Mouse (Mus musculus): Measurements from ENCODE around the gene Gm49337. TPM values are rescaled to one million over a fixed set of nuclear protein-coding genes. Genes with fewer than 3 reads are reported as not detected.
A peak's percentile ranks its signal among the peaks of the same experiment; 100 is the strongest.
"Not testable (repeated sequence)": the region's sequence is repeated elsewhere in the genome, so short reads cannot be mapped to it uniquely, and the experiment has no call there.

Gm49337 gene
- polyA plus RNA-seq, 1 experiment from 2014 or later: not detected

- DNase-seq (ENCODE audit: low spot score) (no peak), ATAC-seq (replicated peaks; ENCODE audit: low FRiP score, low TSS enrichment, low read depth) (no peak)
- Histone ChIP-seq H3K9ac (ENCODE audit: low read length) (peak overlapping the region; percentile 83), H3K4me3 (ENCODE audit: low read depth, low read length) (peak overlapping the region; percentile 78), H3K9me3 (ENCODE audit: control insufficient read depth, low read length) (no peaks in the 10 kb centered on the region), H3K27me3 (replicated peaks; ENCODE audit: control insufficient read depth, insufficient read depth, low read length) (no peaks in the 10 kb centered on the region), H3K4me2 (ENCODE audit: low read length) (peak overlapping the region; percentile 78), H3K36me3 (ENCODE audit: control insufficient read depth, insufficient read depth, low read length) (no peaks in the 10 kb centered on the region), H3K4me1 (replicated peaks; ENCODE audit: control insufficient read depth, insufficient read depth, low read length) (0 out of 2 replicates have a peak, but pooled peaks cover 7% of the 10 kb centered on the region), H3K27ac (ENCODE audit: low read depth) (no peak overlapping the region)
- 9% methylated on average over 6 of the region's 6 CpGs for WGBS
Measured at GRCm38 (mm10) chr4:116222843-116223119, 49.6 kb downstream of the Gm49337 start.

GRCm38 (mm10) chr4:116243377-116243776, 70.2 kb downstream of the Gm49337 start:
- ATAC-seq (replicated peaks; ENCODE audit: low FRiP score, low TSS enrichment, low read depth): no peak
- 77% methylated on average over 3 of the region's 3 CpGs for WGBS

GRCm38 (mm10) chr4:116244240-116244639, 71.1 kb downstream of the Gm49337 start:
- no peak for ATAC-seq (replicated peaks; ENCODE audit: low FRiP score, low TSS enrichment, low read depth)
- H3K9me3 ChIP-seq (ENCODE audit: control insufficient read depth, low read length): no peaks in the 10 kb centered on the region

More at GRCm38 (mm10) chr4:116243377-116243776, 70.2 kb downstream of the Gm49337 start:
- no peak overlapping the region for H3K9ac ChIP-seq (ENCODE audit: low read length)
- no peaks in the 10 kb centered on the region for H3K9me3 ChIP-seq (ENCODE audit: control insufficient read depth, low read length)
- H3K36me3 ChIP-seq (ENCODE audit: control insufficient read depth, insufficient read depth, low read length): no peaks in the 10 kb centered on the region
- no peaks in the 10 kb centered on the region for H3K4me1 ChIP-seq (replicated peaks; ENCODE audit: control insufficient read depth, insufficient read depth, low read length)
- H3K27me3 ChIP-seq (replicated peaks; ENCODE audit: control insufficient read depth, insufficient read depth, low read length): no peaks in the 10 kb centered on the region
- no peak for DNase-seq (ENCODE audit: low spot score)
- no peak overlapping the region for H3K27ac ChIP-seq (ENCODE audit: low read depth)
- no peak overlapping the region for H3K4me2 ChIP-seq (ENCODE audit: low read length)
- H3K4me3 ChIP-seq (ENCODE audit: low read depth, low read length): no peak overlapping the region

GRCm38 (mm10) chr4:116245926-116246325, 72.7 kb downstream of the Gm49337 start:
- not testable (repeated sequence) for H3K4me2 ChIP-seq (ENCODE audit: low read length); H3K27me3 ChIP-seq (replicated peaks; ENCODE audit: control insufficient read depth, insufficient read depth, low read length); H3K36me3 ChIP-seq (ENCODE audit: control insufficient read depth, insufficient read depth, low read length); H3K27ac ChIP-seq (ENCODE audit: low read depth); DNase-seq (ENCODE audit: low spot score); H3K9me3 ChIP-seq (ENCODE audit: control insufficient read depth, low read length); H3K4me3 ChIP-seq (ENCODE audit: low read depth, low read length); ATAC-seq (replicated peaks; ENCODE audit: low FRiP score, low TSS enrichment, low read depth); H3K9ac ChIP-seq (ENCODE audit: low read length); H3K4me1 ChIP-seq (replicated peaks; ENCODE audit: control insufficient read depth, insufficient read depth, low read length)
- 42% methylated on average over 3 of the region's 3 CpGs for WGBS

More at GRCm38 (mm10) chr4:116244240-116244639, 71.1 kb downstream of the Gm49337 start:
- no peak for DNase-seq (ENCODE audit: low spot score)
- H3K4me3 ChIP-seq (ENCODE audit: low read depth, low read length): no peak overlapping the region
- 81% methylated on average over 2 of the region's 2 CpGs for WGBS
- no peaks in the 10 kb centered on the region for H3K36me3 ChIP-seq (ENCODE audit: control insufficient read depth, insufficient read depth, low read length)
- no peak overlapping the region for H3K27ac ChIP-seq (ENCODE audit: low read depth)
- no peaks in the 10 kb centered on the region for H3K4me1 ChIP-seq (replicated peaks; ENCODE audit: control insufficient read depth, insufficient read depth, low read length)
- H3K9ac ChIP-seq (ENCODE audit: low read length): no peak overlapping the region
- H3K27me3 ChIP-seq (replicated peaks; ENCODE audit: control insufficient read depth, insufficient read depth, low read length): no peaks in the 10 kb centered on the region
- no peak overlapping the region for H3K4me2 ChIP-seq (ENCODE audit: low read length)

GRCm38 (mm10) chr4:116249986-116250385, 76.8 kb downstream of the Gm49337 start:
- no peak for DNase-seq (ENCODE audit: low spot score)

GRCm38 (mm10) chr4:116268220-116268619, 95.0 kb downstream of the Gm49337 start:
- peaks cover 19% of the 10 kb centered on the region for H3K36me3 ChIP-seq (ENCODE audit: control insufficient read depth, insufficient read depth, low read length)
- no peaks in the 10 kb centered on the region for H3K9me3 ChIP-seq (ENCODE audit: control insufficient read depth, low read length)
- no peaks in the 10 kb centered on the region for H3K4me1 ChIP-seq (replicated peaks; ENCODE audit: control insufficient read depth, insufficient read depth, low read length)
- no peak for DNase-seq (ENCODE audit: low spot score)
- H3K9ac ChIP-seq (ENCODE audit: low read length): no peak overlapping the region
- 94% methylated on average over 6 of the region's 6 CpGs for WGBS
- H3K27ac ChIP-seq (ENCODE audit: low read depth): no peak overlapping the region
- H3K4me3 ChIP-seq (ENCODE audit: low read depth, low read length): no peak overlapping the region
- H3K27me3 ChIP-seq (replicated peaks; ENCODE audit: control insufficient read depth, insufficient read depth, low read length): no peaks in the 10 kb centered on the region
- H3K4me2 ChIP-seq (ENCODE audit: low read length): no peak overlapping the region
- no peak for ATAC-seq (replicated peaks; ENCODE audit: low FRiP score, low TSS enrichment, low read depth)

More at GRCm38 (mm10) chr4:116249986-116250385, 76.8 kb downstream of the Gm49337 start:
- H3K9me3 ChIP-seq (ENCODE audit: control insufficient read depth, low read length): no peaks in the 10 kb centered on the region
- H3K9ac ChIP-seq (ENCODE audit: low read length): no peak overlapping the region
- H3K4me1 ChIP-seq (replicated peaks; ENCODE audit: control insufficient read depth, insufficient read depth, low read length): no peaks in the 10 kb centered on the region
- no peaks in the 10 kb centered on the region for H3K27me3 ChIP-seq (replicated peaks; ENCODE audit: control insufficient read depth, insufficient read depth, low read length)
- WGBS: 87% methylated on average over 3 of the region's 3 CpGs
- H3K36me3 ChIP-seq (ENCODE audit: control insufficient read depth, insufficient read depth, low read length): no peaks in the 10 kb centered on the region
- no peak overlapping the region for H3K4me2 ChIP-seq (ENCODE audit: low read length)
- no peak overlapping the region for H3K4me3 ChIP-seq (ENCODE audit: low read depth, low read length)
- ATAC-seq (replicated peaks; ENCODE audit: low FRiP score, low TSS enrichment, low read depth): no peak
- no peak overlapping the region for H3K27ac ChIP-seq (ENCODE audit: low read depth)

- no peaks in the 10 kb centered on the region for H3K27me3 ChIP-seq (replicated peaks; ENCODE audit: control insufficient read depth, insufficient read depth, low read length)
- ATAC-seq (replicated peaks; ENCODE audit: low FRiP score, low TSS enrichment, low read depth): no peak
- H3K27ac ChIP-seq (ENCODE audit: low read depth): no peak overlapping the region
- no peaks in the 10 kb centered on the region for H3K9me3 ChIP-seq (ENCODE audit: control insufficient read depth, low read length)
- peaks cover 13% of the 10 kb centered on the region for H3K36me3 ChIP-seq (ENCODE audit: control insufficient read depth, insufficient read depth, low read length)
- H3K4me3 ChIP-seq (ENCODE audit: low read depth, low read length): no peak overlapping the region
- H3K9ac ChIP-seq (ENCODE audit: low read length): no peak overlapping the region
- DNase-seq (ENCODE audit: low spot score): no peak
- no peaks in the 10 kb centered on the region for H3K4me1 ChIP-seq (replicated peaks; ENCODE audit: control insufficient read depth, insufficient read depth, low read length)
- WGBS: 80% methylated on average over 2 of the region's 2 CpGs
- no peak overlapping the region for H3K4me2 ChIP-seq (ENCODE audit: low read length)
Measured at GRCm38 (mm10) chr4:116282211-116282610, 109.0 kb downstream of the Gm49337 start.

GRCm38 (mm10) chr4:116291561-116291960, 118.4 kb downstream of the Gm49337 start:
- no peak overlapping the region for H3K4me2 ChIP-seq (ENCODE audit: low read length)

GRCm38 (mm10) chr4:116293296-116293695, 120.1 kb downstream of the Gm49337 start:
- H3K4me1 ChIP-seq (replicated peaks; ENCODE audit: control insufficient read depth, insufficient read depth, low read length): no peaks in the 10 kb centered on the region
- H3K9ac ChIP-seq (ENCODE audit: low read length): no peak overlapping the region
- peaks cover 41% of the 10 kb centered on the region for H3K36me3 ChIP-seq (ENCODE audit: control insufficient read depth, insufficient read depth, low read length)
- 89% methylated on average over 12 of the region's 12 CpGs for WGBS
- no peak overlapping the region for H3K27ac ChIP-seq (ENCODE audit: low read depth)
- ATAC-seq (replicated peaks; ENCODE audit: low FRiP score, low TSS enrichment, low read depth): no peak
- H3K4me3 ChIP-seq (ENCODE audit: low read depth, low read length): no peak overlapping the region
- no peaks in the 10 kb centered on the region for H3K9me3 ChIP-seq (ENCODE audit: control insufficient read depth, low read length)
- no peak for DNase-seq (ENCODE audit: low spot score)
- H3K27me3 ChIP-seq (replicated peaks; ENCODE audit: control insufficient read depth, insufficient read depth, low read length): no peaks in the 10 kb centered on the region
- H3K4me2 ChIP-seq (ENCODE audit: low read length): no peak overlapping the region

More at GRCm38 (mm10) chr4:116291561-116291960, 118.4 kb downstream of the Gm49337 start:
- Histone ChIP-seq H3K36me3 (ENCODE audit: control insufficient read depth, insufficient read depth, low read length) (peaks cover 48% of the 10 kb centered on the region), H3K27me3 (replicated peaks; ENCODE audit: control insufficient read depth, insufficient read depth, low read length) (no peaks in the 10 kb centered on the region), H3K9ac (ENCODE audit: low read length) (no peak overlapping the region), H3K27ac (ENCODE audit: low read depth) (no peak overlapping the region), H3K4me1 (replicated peaks; ENCODE audit: control insufficient read depth, insufficient read depth, low read length) (no peaks in the 10 kb centered on the region), H3K4me3 (ENCODE audit: low read depth, low read length) (no peak overlapping the region), H3K9me3 (ENCODE audit: control insufficient read depth, low read length) (no peaks in the 10 kb centered on the region)
- DNase-seq (ENCODE audit: low spot score) (no peak), ATAC-seq (replicated peaks; ENCODE audit: low FRiP score, low TSS enrichment, low read depth) (no peak)
- WGBS: 90% methylated on average over 6 of the region's 6 CpGs

All from intestine, embryonic 14.5 days (tissue).